Mouse (Mus musculus) CD4-positive, CD25-positive, alpha-beta regulatory T cell, adult 2 months (primary cell): ENCODE results near the gene Wwox.

Experiments used
- DNase-seq: peaks from one replicate; pipeline ENCODE4 v3.0.0-alpha.2; 2012; ENCODE audit warnings: low read depth, low spot score

Gene Wwox

GRCm38 (mm10) chr8:115222545-115222944 lies 783.1 kb downstream of the Wwox start:
- no peak for DNase-seq

DNA sequence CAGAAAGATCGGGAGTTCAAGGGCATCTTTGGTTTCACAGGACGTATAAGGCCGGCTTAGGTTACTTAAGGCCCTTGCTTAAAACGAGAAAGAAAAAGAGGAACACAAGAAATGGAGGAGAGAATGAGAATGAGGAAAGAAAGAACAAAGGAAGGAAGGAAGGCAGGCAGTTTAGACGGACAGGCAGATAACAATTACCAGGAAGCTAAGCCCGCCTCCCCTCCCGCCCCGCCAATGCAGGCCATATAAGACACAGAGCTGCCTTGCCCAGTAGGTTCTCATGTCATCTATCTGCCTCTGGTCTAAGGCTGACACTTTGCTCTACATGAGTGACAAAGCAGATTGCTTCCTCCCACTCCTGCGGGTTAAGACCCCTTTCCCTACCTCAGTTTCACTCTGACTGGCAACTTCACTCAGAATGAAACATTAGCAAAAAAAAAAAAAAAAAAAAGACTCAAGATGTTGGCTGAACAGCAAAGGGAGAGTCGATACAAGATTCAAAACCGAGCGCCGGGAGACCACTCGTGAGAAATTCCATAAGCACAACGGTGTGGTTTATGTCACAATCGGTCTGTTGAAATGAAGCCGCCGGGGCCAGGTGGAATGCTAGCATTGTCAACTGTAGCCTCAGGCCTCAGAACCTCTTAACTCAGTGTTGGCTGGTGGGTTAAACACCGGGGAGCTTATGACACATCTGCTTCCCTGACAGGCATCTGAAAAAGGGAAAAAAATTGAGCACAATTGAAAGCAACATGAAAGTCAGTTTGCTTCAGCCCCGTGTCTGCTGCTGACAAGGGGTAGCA lies 787.5 kb downstream of the Wwox start:
- DNase-seq = peak; percentile 59

- peak; percentile 47 for DNase-seq
These were observed 789.4 kb downstream of the Wwox start for GRCm38 (mm10) chr8:115228903-115229302.

DNA sequence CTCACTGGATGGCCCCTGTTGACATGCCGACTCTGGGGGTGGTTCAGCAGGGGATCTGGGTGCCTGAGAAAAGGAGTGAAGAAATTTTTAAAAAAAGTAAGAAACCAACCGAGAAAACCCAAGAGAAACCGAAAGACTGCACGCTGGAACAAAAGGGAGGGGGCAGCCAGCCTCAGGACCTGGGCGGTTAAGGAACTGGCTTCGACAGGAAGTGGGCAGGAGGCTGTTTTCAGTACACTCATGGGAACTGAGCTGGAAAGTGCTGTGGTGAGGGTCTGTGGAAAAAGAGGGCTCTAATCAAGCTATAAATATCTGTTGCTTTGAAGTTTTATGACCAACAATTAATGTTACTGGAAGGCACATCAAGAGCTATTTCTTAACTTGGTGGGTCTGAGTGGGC lies 794.6 kb downstream of the Wwox start:
- DNase-seq = peak; percentile 80

DNA sequence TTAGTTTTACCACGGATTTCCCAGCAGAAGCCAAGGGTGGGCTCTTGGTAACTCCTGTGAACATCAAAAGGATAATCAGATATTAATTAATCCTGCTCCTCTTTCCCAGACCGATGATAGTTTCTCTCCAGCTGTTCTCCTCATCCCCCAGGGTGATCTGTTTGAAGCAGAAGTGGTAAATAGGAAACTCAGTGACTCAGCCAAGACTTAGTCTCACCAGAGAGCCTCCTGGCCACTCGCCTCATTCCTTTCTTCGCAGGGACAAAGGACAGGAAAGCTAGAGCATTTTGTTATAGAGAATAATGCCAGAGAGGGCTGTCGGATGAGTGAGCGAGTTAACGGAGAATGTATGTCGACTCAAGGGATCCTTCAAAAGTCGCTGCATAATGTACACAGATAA lies 798.1 kb downstream of the Wwox start:
- no peak for DNase-seq

DNA sequence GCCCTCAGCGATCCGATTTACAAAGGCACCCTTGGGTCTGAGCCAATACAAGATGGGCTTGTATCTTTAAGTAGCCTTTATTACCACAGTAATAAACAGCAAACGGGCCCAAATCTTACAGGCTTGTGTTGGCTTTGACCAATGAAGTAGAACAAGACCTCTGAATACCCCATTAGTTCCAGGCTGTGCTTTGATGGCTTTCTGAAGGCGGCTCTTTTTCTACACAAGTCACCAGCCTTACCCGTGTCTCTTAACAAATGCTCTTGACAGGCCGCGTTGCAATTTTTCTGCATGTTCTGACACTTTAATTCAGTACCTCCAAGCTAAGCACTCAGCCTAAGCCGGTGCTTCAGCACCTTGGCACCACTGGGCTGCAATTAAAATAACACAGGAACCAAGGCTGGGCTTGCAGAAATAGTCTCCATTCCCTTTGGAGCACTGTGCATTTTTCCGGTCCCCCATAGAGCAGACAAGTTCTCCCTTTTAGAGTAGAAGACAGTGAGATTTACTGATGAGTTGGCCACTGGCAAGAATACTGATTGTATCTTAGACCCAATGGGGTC lies 804.1 kb downstream of the Wwox start:
- no peak for DNase-seq

DNA sequence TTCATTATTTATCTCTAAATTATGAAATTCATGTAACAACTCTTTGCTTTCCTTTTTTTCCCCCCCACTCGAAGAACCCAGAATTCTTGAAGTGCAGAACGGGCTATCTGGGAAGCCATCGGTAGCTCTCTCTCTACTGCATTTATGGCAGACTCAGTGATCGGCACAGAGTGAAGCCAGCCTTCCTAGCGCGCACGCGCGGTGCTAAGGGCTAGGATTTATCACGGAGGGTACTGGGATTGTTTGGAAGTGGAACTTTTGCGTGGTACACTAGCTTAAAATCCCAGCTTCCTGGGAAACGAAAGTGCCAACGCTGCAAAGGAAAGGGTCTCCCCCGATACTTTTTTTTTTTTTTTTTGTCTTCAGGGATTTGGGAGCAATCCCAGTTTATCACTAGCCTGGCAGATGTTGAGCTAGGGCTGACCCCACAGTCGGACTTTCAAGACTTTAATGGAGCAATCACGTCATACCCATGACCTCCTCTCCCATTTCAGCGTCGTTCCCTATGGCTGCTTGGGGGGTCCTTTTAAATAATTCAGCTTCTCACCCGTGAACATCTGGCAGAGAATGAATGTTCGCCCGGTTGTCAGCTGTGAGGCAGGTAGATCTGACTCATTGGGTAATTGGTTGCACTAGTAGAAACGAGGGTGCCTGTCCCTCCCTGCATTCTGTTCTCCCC lies 810.4 kb downstream of the Wwox start:
- no peak for DNase-seq

GRCm38 (mm10) chr8:115255550-115255949 lies 816.1 kb downstream of the Wwox start:
- no peak for DNase-seq

DNA sequence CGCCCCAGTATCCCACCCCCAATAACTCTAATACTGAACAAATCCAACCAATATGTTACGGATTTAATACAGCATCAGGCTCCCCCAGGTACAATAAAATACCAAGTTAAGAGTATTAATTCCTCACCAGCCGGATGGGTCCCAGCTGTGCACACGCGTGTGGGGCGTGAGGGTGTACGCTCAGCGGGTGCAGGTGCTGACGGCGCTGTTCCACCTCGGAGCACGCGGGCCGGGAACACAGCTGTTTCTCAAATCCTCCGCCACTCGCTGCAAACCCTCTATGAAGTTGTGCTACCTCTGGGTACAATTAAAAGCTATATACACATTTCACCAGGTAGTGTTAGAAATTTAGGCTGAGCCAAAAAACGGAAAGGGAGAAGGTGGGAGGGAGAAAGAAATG lies 818.0 kb downstream of the Wwox start:
- no peak for DNase-seq

GRCm38 (mm10) chr8:115259806-115260205 lies 820.4 kb downstream of the Wwox start:
- no peak for DNase-seq

DNA sequence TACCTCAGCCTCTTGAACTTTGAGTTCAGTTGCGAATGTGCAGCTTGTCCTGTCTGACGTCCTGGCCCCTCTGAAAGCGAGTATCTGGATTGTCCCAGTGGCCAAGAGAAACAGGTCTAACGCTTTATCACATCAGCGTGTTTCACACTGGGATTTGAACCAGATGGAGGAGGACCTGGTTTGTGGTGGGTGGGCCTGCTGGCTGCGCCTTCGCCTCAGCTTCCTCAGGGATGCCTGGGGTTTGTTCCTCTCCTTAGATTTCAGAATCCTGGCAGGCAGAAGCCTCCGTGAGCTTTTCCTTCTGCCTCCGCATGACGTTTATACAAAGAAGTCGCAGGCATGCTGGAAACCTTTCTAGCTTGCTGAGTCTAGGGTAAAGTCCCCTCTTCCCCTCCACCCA lies 827.7 kb downstream of the Wwox start:
- no peak for DNase-seq

- no peak for DNase-seq
These were observed 830.1 kb downstream of the Wwox start for GRCm38 (mm10) chr8:115269601-115270000.

DNA sequence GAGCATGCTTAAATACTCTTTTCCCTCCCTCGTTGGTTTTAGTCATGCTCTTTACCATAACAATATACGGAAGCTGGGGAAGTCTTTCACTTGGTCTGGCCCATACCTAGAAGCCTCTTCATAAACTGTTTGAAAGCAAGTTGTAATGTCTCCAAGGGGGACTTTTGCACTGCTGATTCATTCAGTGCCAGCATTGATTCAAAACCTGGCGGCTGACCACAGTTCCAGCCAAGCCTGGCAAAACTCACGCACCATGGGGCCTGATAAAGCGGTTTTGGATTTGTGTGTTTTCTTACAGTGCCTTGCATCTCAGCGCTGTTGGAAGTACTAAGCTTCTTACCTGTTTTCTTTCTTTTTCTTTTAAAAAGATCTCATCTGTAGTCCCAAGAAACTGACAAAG lies 834.5 kb downstream of the Wwox start:
- no peak for DNase-seq

GRCm38 (mm10) chr8:115276281-115276680 lies 836.8 kb downstream of the Wwox start:
- peak; percentile 30 for DNase-seq

GRCm38 (mm10) chr8:115278291-115278690 lies 838.8 kb downstream of the Wwox start:
- DNase-seq = no peak

DNA sequence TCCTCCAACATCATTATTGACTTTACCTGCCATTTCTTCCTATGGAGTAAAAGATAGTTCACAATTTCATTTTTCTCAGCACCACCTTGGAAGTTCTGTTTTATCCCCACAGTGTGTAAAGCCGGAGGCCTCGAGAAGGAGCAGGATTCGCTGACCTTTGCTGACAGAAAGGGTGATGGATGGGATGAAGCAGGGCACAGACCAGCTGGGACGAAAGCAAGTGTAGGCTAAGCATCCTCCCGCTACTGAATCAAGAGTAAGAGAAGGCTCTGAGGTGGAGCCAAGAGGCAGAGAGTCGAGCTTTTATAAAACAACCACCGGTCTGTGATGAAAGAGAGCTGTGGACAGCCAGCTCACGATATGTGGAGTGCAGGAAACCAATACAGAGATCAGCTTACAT lies 850.8 kb downstream of the Wwox start:
- no peak for DNase-seq

DNA sequence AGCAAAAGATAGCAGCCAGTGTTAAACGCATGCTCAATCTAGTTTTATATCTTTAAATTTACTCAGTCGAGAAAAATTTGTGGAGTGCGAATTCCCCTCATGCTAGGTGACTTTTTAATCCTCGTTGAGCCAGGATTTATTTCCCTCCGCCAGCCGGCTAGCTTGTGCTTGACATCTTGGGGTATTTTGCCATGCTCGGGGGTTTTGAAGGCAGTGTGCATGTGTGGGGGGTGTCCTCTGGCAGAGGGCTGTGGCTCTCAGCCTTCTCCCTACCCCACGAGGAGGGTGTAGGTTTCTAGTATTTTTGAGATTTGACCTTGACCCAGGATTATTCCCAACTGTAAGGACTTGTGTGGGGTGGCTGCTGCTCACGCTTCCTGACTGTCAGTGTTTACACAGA lies 857.3 kb downstream of the Wwox start:
- no peak for DNase-seq

- DNase-seq = no peak
These were observed 863.0 kb downstream of the Wwox start for GRCm38 (mm10) chr8:115302484-115302883.

GRCm38 (mm10) chr8:115307412-115307811 lies 868.0 kb downstream of the Wwox start:
- DNase-seq = no peak

GRCm38 (mm10) chr8:115311003-115311402 lies 871.5 kb downstream of the Wwox start:
- no peak for DNase-seq

DNA sequence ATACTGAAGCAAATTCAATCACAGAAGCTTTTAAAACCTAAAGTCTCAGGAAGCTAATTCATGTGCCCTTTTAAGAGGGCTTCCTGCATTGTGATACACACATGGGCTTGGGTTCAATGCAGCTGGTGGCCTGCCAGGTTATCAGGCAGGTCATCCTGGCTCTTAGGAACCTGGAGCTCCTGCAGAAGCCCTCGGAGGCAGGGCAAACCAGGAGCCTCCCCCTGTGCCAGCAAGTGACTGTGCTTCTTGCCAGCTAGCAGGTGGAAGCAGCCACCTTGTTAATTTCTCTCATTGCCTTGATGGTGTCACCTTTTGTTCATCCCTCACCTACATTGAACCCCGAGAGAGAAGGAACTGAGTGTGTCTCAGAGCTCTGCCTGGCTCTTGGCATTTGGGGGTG lies 872.9 kb downstream of the Wwox start:
- no peak for DNase-seq

DNA sequence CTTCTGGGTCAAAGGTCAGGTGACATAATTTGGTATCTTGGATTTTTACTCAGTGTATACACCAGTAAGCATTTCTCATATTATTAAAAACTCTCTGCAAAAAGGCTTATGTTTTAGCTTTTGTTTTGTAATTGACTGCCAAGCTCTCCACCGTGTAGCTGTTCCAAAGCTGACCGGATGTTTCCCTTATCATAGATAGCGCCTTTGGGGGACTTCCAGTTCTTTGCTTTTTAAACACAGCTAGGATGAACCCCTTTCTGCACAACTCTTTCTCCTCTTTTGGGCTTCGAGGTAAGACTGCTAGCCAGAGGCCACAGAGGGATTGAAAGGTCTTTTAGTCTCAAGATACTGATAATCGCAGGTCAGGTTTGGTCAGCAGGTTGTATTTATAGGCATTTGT lies 883.0 kb downstream of the Wwox start:
- DNase-seq = no peak

DNA sequence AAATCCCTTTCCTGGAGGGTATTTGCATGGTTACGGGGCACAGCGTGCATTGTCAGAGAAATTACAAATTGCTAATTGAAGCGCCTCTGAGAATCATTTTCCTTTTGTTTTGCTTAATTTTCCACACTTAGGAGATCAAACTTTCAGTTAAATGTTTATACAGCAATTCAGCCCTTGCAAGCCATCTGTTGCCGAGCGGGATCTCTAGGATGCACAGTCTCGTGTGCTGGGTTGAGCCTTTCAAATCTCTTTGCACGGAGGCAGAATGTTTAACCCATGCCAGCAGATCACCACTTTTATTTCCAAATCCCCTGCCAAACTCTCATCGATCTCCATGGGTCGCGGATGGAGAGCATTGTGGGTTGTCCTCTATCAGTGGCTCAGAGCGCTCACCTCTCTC lies 891.2 kb downstream of the Wwox start:
- no peak for DNase-seq
